Mouse (Mus musculus) testis, adult 2 months (tissue): ENCODE data around the gene Gm20721.

Source experiments
- CTCF ChIP-seq: fragments of 200-500 bp; IDR thresholded peaks from 2 replicates; pipeline ENCODE4 v1.5.1; 2012; ENCODE audit warnings: low read depth, mild to moderate bottlenecking, inconsistent platforms, low read length, moderate library complexity; ENCODE audit not compliant: control insufficient read depth, insufficient read depth, insufficient replicate concordance
- POLR2A ChIP-seq: fragments of 200-500 bp; IDR thresholded peaks from 2 replicates; pipeline ENCODE4 v1.6.1; 2012; ENCODE audit warnings: low read depth, mild to moderate bottlenecking, inconsistent platforms, low read length, moderate library complexity; ENCODE audit not compliant: control insufficient read depth

GRCm38 (mm10) chr2:174325989-174326388 is 20.5 kb downstream of the Gm20721 start:
- TF ChIP-seq CTCF (no peak), POLR2A (no peak)
